Mouse (Mus musculus) fat pad, adult 2 months (tissue): Measurements from ENCODE around the gene Fam53b.

Experiments used
- DNase-seq: peaks from one replicate; pipeline ENCODE4 v3.0.0-alpha.2; 2011; ENCODE audit warnings: low read depth, low spot score; ENCODE audit errors: extremely low read depth

Gene Fam53b

GRCm38 (mm10) chr7:132811716-132812618 is 1.7 kb downstream of the Fam53b start:
- DNase-seq, result no peak

- no peak for DNase-seq
Measured at GRCm38 (mm10) chr7:132810879-132811278, 2.8 kb downstream of the Fam53b start.

GRCm38 (mm10) chr7:132810368-132810767 is 3.3 kb downstream of the Fam53b start:
- no peak for DNase-seq

GRCm38 (mm10) chr7:132809721-132810120 is 4.0 kb downstream of the Fam53b start:
- DNase-seq, result no peak

- no peak for DNase-seq
Measured at GRCm38 (mm10) chr7:132808841-132809682, 4.6 kb downstream of the Fam53b start.

- DNase-seq, result no peak
Measured at GRCm38 (mm10) chr7:132808051-132808796, 5.5 kb downstream of the Fam53b start.

- no peak for DNase-seq
Measured at GRCm38 (mm10) chr7:132806926-132807857, 6.5 kb downstream of the Fam53b start.

GRCm38 (mm10) chr7:132806286-132806685 is 7.4 kb downstream of the Fam53b start:
- no peak for DNase-seq

- DNase-seq, result no peak
Measured at GRCm38 (mm10) chr7:132804951-132805350, 8.7 kb downstream of the Fam53b start.

- DNase-seq, result no peak
Measured at GRCm38 (mm10) chr7:132804461-132804860, 9.2 kb downstream of the Fam53b start.

GRCm38 (mm10) chr7:132803962-132804361 is 9.7 kb downstream of the Fam53b start:
- no peak for DNase-seq

- no peak for DNase-seq
Measured at GRCm38 (mm10) chr7:132803336-132803735, 10.3 kb downstream of the Fam53b start.

- DNase-seq, result no peak
Measured at GRCm38 (mm10) chr7:132802691-132803090, 11.0 kb downstream of the Fam53b start.

GRCm38 (mm10) chr7:132802066-132802465 is 11.6 kb downstream of the Fam53b start:
- no peak for DNase-seq

GRCm38 (mm10) chr7:132801509-132801908 is 12.2 kb downstream of the Fam53b start:
- DNase-seq, result no peak

GRCm38 (mm10) chr7:132800868-132801267 is 12.8 kb downstream of the Fam53b start:
- DNase-seq, result no peak

- DNase-seq, result no peak
Measured at GRCm38 (mm10) chr7:132799119-132800016, 14.3 kb downstream of the Fam53b start.

- DNase-seq, result no peak
Measured at GRCm38 (mm10) chr7:132795141-132795540, 18.5 kb downstream of the Fam53b start.

- DNase-seq, result no peak
Measured at GRCm38 (mm10) chr7:132793467-132793866, 20.2 kb downstream of the Fam53b start.
